Mouse (Mus musculus) lung, embryonic 15.5 days (tissue): ENCODE measurements around the gene Smpd3. TPM values are rescaled to one million over a fixed set of nuclear protein-coding genes. Genes with fewer than 3 reads are reported as not detected.

ENCODE experiments used
- ATAC-seq: fragments of 200-750 bp; cut with Nextera tagmentation; 2 replicates; pipeline ENCODE4 v1.8.0; 2017; ENCODE audit warnings: moderate number of reproducible peaks, borderline replicate concordance; ENCODE audit not compliant: low FRiP score, low TSS enrichment; ENCODE audit errors: extremely low read depth
- H3K27ac ChIP-seq: fragments of 300-500 bp; sonication (generic); 2 replicates; pipeline ENCODE4 v1.5.1; 2015; ENCODE audit warnings: moderate library complexity, mild to moderate bottlenecking, inconsistent platforms
- H3K27me3 ChIP-seq: fragments of 300-500 bp; sonication (generic); 2 replicates; pipeline ENCODE4 v1.6.1; 2015; ENCODE audit warnings: inconsistent platforms
- H3K36me3 ChIP-seq: fragments of 300-500 bp; sonication (generic); 2 replicates; pipeline ENCODE4 v1.6.1; 2015; ENCODE audit warnings: inconsistent platforms
- H3K4me1 ChIP-seq: fragments of 300-500 bp; sonication (generic); 2 replicates; pipeline ENCODE4 v1.6.1; 2015; ENCODE audit warnings: inconsistent platforms
- H3K4me2 ChIP-seq: fragments of 300-500 bp; sonication (generic); 2 replicates; pipeline ENCODE4 v1.6.1; 2015; ENCODE audit warnings: inconsistent platforms, mild to moderate bottlenecking, moderate library complexity
- H3K4me3 ChIP-seq: fragments of 300-500 bp; sonication (generic); 2 replicates; pipeline ENCODE4 v1.5.1; 2015; ENCODE audit warnings: mild to moderate bottlenecking, inconsistent platforms
- H3K9ac ChIP-seq: fragments of 300-500 bp; sonication (generic); 2 replicates; pipeline ENCODE4 v1.6.1; 2015; ENCODE audit warnings: inconsistent platforms
- H3K9me3 ChIP-seq: fragments of 300-500 bp; sonication (generic); 2 replicates; pipeline ENCODE4 v1.6.1; 2016; ENCODE audit warnings: inconsistent platforms
- WGBS: fragments of 180-500 bp; shearing (Covaris S2); methylation state at CpG from one replicate; pipeline ENCODE4 v1.1.7; 2015; 5-methylcytosine and 5-hydroxymethylcytosine counted together
- polyA plus RNA-seq: library from polyadenylated mRNA; unstranded; fragments of >200 nt; fragmentation: Nextera tagmentation; extraction: Ambion mirVana; gene quantifications from 2 replicates; pipeline ENCODE4 v1.2.1, GENCODE M21; 2015

Gene Smpd3
- polyA plus RNA-seq, 1 experiment from 2014 or later: 1.3 TPM

DNA sequence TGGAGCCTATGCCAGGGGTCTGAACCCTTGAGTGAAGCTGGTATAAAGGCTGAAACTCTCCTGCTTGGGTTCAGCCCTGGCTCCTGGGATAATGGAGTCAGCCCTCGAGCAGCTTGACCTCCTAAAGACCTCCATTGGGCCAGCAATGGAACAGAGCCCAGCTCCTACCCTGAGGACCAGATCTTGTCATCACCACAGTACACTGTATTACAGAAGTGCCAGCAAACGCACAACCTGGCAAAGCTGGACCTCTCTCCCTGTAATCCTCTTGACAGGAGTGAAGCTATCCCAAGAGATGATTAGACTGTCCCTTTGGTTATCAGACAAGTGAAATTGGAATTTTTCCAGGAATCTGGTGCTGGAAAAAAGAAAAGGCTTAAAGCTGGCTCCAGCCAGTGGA lies 13.3 kb upstream of the Smpd3 start:
- 36% methylated on average over 2 of the region's 2 CpGs for WGBS
- no peaks in the 10 kb centered on the region for H3K27me3 ChIP-seq
- no peaks in the 10 kb centered on the region for H3K36me3 ChIP-seq
- H3K4me2 ChIP-seq: no peak overlapping the region
- ATAC-seq: no peak
- no peak overlapping the region for H3K27ac ChIP-seq
- H3K4me3 ChIP-seq: no peak overlapping the region
- no peaks in the 10 kb centered on the region for H3K9me3 ChIP-seq
- H3K9ac ChIP-seq: no peak overlapping the region
- no peaks in the 10 kb centered on the region for H3K4me1 ChIP-seq

GRCm38 (mm10) chr8:106349398-106349797 lies 11.6 kb upstream of the Smpd3 start:
- Histone ChIP-seq H3K36me3 (no peaks in the 10 kb centered on the region), H3K4me1 (no peaks in the 10 kb centered on the region), H3K27me3 (no peaks in the 10 kb centered on the region), H3K4me2 (no peak overlapping the region), H3K27ac (no peak overlapping the region), H3K9ac (no peak overlapping the region), H3K9me3 (no peaks in the 10 kb centered on the region), H3K4me3 (no peak overlapping the region)
- ATAC-seq: no peak
- WGBS: 52% methylated on average over 11 of the region's 11 CpGs

- no peak overlapping the region for H3K4me2 ChIP-seq
- no peak overlapping the region for H3K27ac ChIP-seq
- H3K4me3 ChIP-seq: no peak overlapping the region
- no peaks in the 10 kb centered on the region for H3K36me3 ChIP-seq
- H3K9ac ChIP-seq: no peak overlapping the region
- no peak for ATAC-seq
- H3K4me1 ChIP-seq: no peaks in the 10 kb centered on the region
- 60% methylated on average over 6 of the region's 6 CpGs for WGBS
- no peaks in the 10 kb centered on the region for H3K27me3 ChIP-seq
- H3K9me3 ChIP-seq: no peaks in the 10 kb centered on the region
Measured at GRCm38 (mm10) chr8:106346123-106346522, 8.3 kb upstream of the Smpd3 start.

DNA sequence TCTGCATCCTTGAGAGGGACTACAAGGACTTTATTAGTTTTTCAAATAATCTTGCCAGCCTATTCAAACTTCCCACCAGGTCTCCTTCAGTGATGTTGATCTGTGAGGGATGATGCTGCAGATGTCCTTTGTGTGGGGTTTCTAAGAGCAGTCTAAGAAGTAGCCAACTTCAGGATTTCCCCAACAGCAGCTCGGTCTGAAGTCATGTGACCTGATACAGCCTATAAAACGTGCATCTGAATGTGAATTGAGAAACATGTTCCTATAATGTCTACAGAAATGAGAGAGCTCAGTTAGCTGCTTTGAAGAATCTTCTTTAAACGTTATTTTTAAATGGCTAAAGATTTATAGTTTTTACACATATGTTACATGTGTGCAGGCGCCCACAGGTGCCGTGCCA lies 5.7 kb upstream of the Smpd3 start:
- H3K4me2 ChIP-seq: no peak overlapping the region
- H3K27me3 ChIP-seq: no peaks in the 10 kb centered on the region
- H3K4me1 ChIP-seq: peaks cover 6% of the 10 kb centered on the region; the same call in 1 of the 2 replicates
- no peaks in the 10 kb centered on the region for H3K9me3 ChIP-seq
- no peak overlapping the region for H3K27ac ChIP-seq
- no peak overlapping the region for H3K4me3 ChIP-seq
- H3K36me3 ChIP-seq: no peaks in the 10 kb centered on the region
- 52% methylated on average over 5 of the region's 5 CpGs for whole genome bisulfite sequencing
- ATAC-seq: no peak
- H3K9ac ChIP-seq: no peak overlapping the region

GRCm38 (mm10) chr8:106342828-106343227 lies 5.0 kb upstream of the Smpd3 start:
- H3K9ac ChIP-seq: no peak overlapping the region
- no peak overlapping the region for H3K27ac ChIP-seq
- no peaks in the 10 kb centered on the region for H3K36me3 ChIP-seq
- no peaks in the 10 kb centered on the region for H3K9me3 ChIP-seq
- ATAC-seq: no peak
- H3K4me3 ChIP-seq: no peak overlapping the region
- 30% methylated on average over 7 of the region's 7 CpGs for WGBS
- H3K27me3 ChIP-seq: no peaks in the 10 kb centered on the region
- peaks cover 6% of the 10 kb centered on the region; the same call in 1 of the 2 replicates for H3K4me1 ChIP-seq
- no peak overlapping the region for H3K4me2 ChIP-seq

DNA sequence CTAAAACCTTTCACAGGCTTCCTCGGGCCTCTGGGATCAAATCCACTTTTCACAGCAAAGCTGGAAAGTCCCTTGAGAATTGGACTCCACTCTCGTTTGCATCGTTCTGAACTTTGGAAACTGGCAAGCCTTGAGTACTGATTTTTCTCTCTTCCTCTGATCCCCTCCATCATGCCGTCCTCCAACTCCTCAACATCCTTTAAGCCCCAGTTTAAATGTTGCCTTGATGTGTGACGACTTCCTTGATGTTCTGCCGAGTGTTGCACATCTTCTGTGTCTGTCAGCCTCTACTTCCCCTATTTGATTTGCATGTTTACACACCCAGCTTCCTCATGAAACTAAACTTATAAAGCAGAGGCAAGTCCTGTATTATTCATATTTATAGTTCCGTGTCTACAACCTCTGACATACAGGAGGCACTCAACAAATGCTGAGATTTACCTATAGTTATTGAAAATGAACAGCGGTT lies 987 bp upstream of the Smpd3 start:
- peak overlapping the region; percentile 54 for H3K4me2 ChIP-seq
- H3K9me3 ChIP-seq: no peaks in the 10 kb centered on the region
- WGBS: 32% methylated on average over 8 of the region's 8 CpGs
- no peaks in the 10 kb centered on the region for H3K36me3 ChIP-seq
- no peak for ATAC-seq
- peak overlapping the region; percentile 53 for H3K4me3 ChIP-seq
- peaks cover 10% of the 10 kb centered on the region for H3K4me1 ChIP-seq
- peak overlapping the region; percentile 37 for H3K9ac ChIP-seq
- H3K27me3 ChIP-seq: peaks cover 35% of the 10 kb centered on the region
- H3K27ac ChIP-seq: no peak overlapping the region

DNA sequence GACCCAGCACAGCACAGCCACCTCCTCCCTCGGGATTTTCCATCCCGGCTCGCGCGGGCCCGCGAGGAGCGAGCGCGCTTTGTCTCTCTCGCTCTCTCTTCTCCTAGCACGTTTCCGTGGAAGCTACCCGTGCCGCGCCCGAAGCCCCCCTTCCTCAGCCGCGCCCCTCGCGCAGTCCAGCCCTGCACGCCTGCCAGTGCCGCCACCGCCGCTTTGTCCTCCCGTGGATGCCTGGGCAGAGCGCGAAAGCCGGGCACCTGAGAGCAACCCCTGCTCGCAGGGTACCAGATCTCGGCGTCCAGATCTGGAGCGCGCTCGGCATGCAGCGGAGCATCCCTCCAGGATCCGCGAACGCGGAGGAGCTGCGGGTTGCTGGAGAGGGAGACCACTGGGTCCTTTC lies 1.2 kb downstream of the Smpd3 start:
- H3K4me2 ChIP-seq: no peak overlapping the region
- no peaks in the 10 kb centered on the region for H3K36me3 ChIP-seq
- H3K4me3 ChIP-seq: no peak overlapping the region; the same call in 1 of the 2 replicates
- no peak for ATAC-seq
- peaks cover 10% of the 10 kb centered on the region for H3K4me1 ChIP-seq
- 3% methylated on average over 37 of the region's 41 CpGs for WGBS
- no peaks in the 10 kb centered on the region for H3K9me3 ChIP-seq
- H3K27me3 ChIP-seq: peaks cover 35% of the 10 kb centered on the region
- no peak overlapping the region for H3K27ac ChIP-seq
- H3K9ac ChIP-seq: no peak overlapping the region

GRCm38 (mm10) chr8:106336031-106336430 lies 1.8 kb downstream of the Smpd3 start:
- no peak overlapping the region for H3K27ac ChIP-seq
- H3K9ac ChIP-seq: no peak overlapping the region
- no peak overlapping the region for H3K4me3 ChIP-seq
- peaks cover 10% of the 10 kb centered on the region for H3K4me1 ChIP-seq
- H3K4me2 ChIP-seq: no peak overlapping the region
- H3K9me3 ChIP-seq: no peaks in the 10 kb centered on the region
- peaks cover 35% of the 10 kb centered on the region for H3K27me3 ChIP-seq
- 76% methylated on average over 4 of the region's 4 CpGs for WGBS
- no peaks in the 10 kb centered on the region for H3K36me3 ChIP-seq
- no peak for ATAC-seq

GRCm38 (mm10) chr8:106335196-106335595 lies 2.6 kb downstream of the Smpd3 start:
- ATAC-seq: no peak
- Histone ChIP-seq H3K4me1 (peaks cover 10% of the 10 kb centered on the region), H3K9ac (no peak overlapping the region), H3K4me2 (no peak overlapping the region), H3K27ac (no peak overlapping the region), H3K36me3 (no peaks in the 10 kb centered on the region), H3K27me3 (peaks cover 35% of the 10 kb centered on the region), H3K9me3 (no peaks in the 10 kb centered on the region), H3K4me3 (no peak overlapping the region)
- WGBS: 42% methylated on average over 4 of the region's 4 CpGs

GRCm38 (mm10) chr8:106333346-106333745 lies 4.4 kb downstream of the Smpd3 start:
- Histone ChIP-seq H3K4me1 (peaks cover 4% of the 10 kb centered on the region; the same call in 1 of the 2 replicates), H3K36me3 (no peaks in the 10 kb centered on the region), H3K27me3 (peaks cover 35% of the 10 kb centered on the region), H3K9ac (no peak overlapping the region), H3K4me2 (no peak overlapping the region), H3K9me3 (no peaks in the 10 kb centered on the region), H3K4me3 (no peak overlapping the region), H3K27ac (no peak overlapping the region)
- WGBS: 39% methylated on average over 8 of the region's 8 CpGs
- no peak for ATAC-seq

- WGBS: 66% methylated on average over 4 of the region's 4 CpGs
- H3K27me3 ChIP-seq: peaks cover 34% of the 10 kb centered on the region
Measured at GRCm38 (mm10) chr8:106332498-106332897, 5.3 kb downstream of the Smpd3 start.

GRCm38 (mm10) chr8:106326624-106327023 lies 11.2 kb downstream of the Smpd3 start:
- WGBS: 74% methylated on average over 4 of the region's 4 CpGs
- no peaks in the 10 kb centered on the region for H3K36me3 ChIP-seq
- no peak overlapping the region for H3K9ac ChIP-seq
- no peaks in the 10 kb centered on the region for H3K27me3 ChIP-seq
- H3K27ac ChIP-seq: no peak overlapping the region
- no peak for ATAC-seq
- no peak overlapping the region for H3K4me3 ChIP-seq
- no peak overlapping the region for H3K4me2 ChIP-seq
- H3K9me3 ChIP-seq: no peaks in the 10 kb centered on the region
- H3K4me1 ChIP-seq: no peaks in the 10 kb centered on the region

More at GRCm38 (mm10) chr8:106332498-106332897, 5.3 kb downstream of the Smpd3 start:
- Histone ChIP-seq H3K9ac (no peak overlapping the region), H3K4me2 (no peak overlapping the region), H3K27ac (no peak overlapping the region), H3K4me3 (no peak overlapping the region), H3K36me3 (no peaks in the 10 kb centered on the region), H3K4me1 (peaks cover 3% of the 10 kb centered on the region; the same call in 1 of the 2 replicates), H3K9me3 (no peaks in the 10 kb centered on the region)
- ATAC-seq: no peak

DNA sequence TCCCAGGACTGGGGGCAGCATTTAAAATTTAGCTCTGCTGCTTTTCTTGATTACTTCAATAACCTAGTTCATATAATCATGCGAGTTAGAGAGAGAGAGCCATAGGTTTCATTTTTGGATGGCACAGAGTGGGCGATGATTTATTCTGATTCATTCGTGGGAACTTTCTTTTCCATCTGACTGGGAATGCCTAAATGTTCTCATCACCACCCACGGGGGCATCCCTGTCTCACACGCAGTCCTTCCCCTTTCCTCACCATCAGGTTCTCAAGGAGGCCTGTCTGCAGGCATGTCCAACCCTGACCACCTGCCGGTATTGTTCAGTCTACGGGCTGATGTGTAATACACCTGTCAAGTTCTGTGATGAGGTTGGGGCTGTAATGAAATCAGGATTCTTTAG lies 16.4 kb downstream of the Smpd3 start:
- no peak overlapping the region for H3K27ac ChIP-seq

More for the DNA sequence above, 16.4 kb downstream of the Smpd3 start:
- H3K27me3 ChIP-seq: no peaks in the 10 kb centered on the region
- H3K4me1 ChIP-seq: no peaks in the 10 kb centered on the region
- H3K9me3 ChIP-seq: no peaks in the 10 kb centered on the region
- WGBS: 78% methylated on average over 7 of the region's 7 CpGs
- no peak overlapping the region for H3K9ac ChIP-seq
- no peak for ATAC-seq
- no peak overlapping the region for H3K4me2 ChIP-seq
- no peak overlapping the region for H3K4me3 ChIP-seq
- no peaks in the 10 kb centered on the region for H3K36me3 ChIP-seq
